Mouse (Mus musculus): Measurements from ENCODE around the gene Pde6g. TPM values are rescaled to one million over a fixed set of nuclear protein-coding genes. Genes with fewer than 3 reads are reported as not detected.
A peak's percentile ranks its signal among the peaks of the same experiment; 100 is the strongest.

Gene Pde6g
- polyA plus RNA-seq, 1 experiment from 2014 or later, result 0.20 TPM

DNA sequence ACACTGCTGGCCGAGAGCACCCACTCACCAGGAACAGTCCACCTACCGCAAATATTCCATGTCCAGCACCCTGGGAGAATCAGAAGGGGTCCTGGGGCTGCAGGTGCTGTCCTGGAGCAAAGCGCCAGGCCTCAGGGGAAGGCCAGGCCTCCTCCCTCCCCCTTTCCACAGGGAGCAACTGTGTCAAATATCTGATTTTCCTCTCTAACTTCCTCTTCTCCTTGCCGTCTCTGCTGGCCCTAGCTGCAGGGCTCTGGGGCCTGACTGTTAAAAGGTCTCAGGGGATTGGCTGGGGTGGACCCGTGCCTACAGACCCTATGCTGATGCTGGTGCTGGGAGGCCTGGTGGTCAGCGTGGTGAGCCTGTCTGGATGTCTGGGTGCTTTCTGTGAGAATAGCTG lies 9.2 kb downstream of the Pde6g start:
- no peak for ATAC-seq (ENCODE audit: low FRiP score, low TSS enrichment)
- Histone ChIP-seq H3K4me3 (ENCODE audit: low read length) (no peak overlapping the region), H3K27ac (ENCODE audit: low read depth, low read length) (no peak overlapping the region), H3K27me3 (ENCODE audit: control insufficient read depth, insufficient read depth, low read length) (no peaks in the 10 kb centered on the region), H3K4me2 (replicated peaks; ENCODE audit: low read depth, low read length) (no peak overlapping the region), H3K9me3 (ENCODE audit: control insufficient read depth, low read length) (no peaks in the 10 kb centered on the region), H3K4me1 (ENCODE audit: control insufficient read depth, insufficient read depth, low read length) (no peaks in the 10 kb centered on the region), H3K36me3 (ENCODE audit: control insufficient read depth, insufficient read depth, low read length) (no peaks in the 10 kb centered on the region), H3K9ac (ENCODE audit: low read depth, low read length) (no peak overlapping the region)
- 76% methylated on average over 6 of the region's 6 CpGs for WGBS

DNA sequence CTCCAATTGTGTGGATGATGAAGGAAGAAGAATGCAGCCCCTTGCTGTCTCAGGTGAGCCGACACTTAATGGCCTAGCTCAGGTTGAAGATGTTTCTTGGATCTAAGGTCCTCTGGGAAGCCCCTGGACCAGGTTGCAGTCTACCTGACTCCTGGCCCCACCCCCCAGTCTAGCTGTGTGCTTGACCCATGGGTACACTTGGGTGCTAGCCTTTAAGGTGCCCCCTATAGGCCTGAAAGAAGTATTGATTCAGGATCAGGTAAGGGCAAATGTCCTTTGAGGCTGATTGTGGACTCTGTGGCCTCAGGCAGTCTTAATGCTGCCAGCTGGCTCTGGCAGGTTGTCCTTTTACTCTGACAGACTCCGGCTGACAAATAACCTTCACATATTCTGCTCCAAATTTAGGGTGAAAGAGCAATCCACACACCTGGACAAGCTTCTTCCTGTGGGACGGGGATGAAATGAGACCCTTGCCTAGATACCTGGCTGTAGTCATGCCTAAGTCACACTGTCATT lies 10.5 kb downstream of the Pde6g start:
- Histone ChIP-seq H3K27me3 (ENCODE audit: control insufficient read depth, insufficient read depth, low read length) (no peaks in the 10 kb centered on the region), H3K27ac (ENCODE audit: low read depth, low read length) (no peak overlapping the region), H3K9ac (ENCODE audit: low read depth, low read length) (no peak overlapping the region), H3K4me3 (ENCODE audit: low read length) (no peak overlapping the region), H3K9me3 (ENCODE audit: control insufficient read depth, low read length) (no peaks in the 10 kb centered on the region), H3K4me2 (replicated peaks; ENCODE audit: low read depth, low read length) (no peak overlapping the region), H3K36me3 (ENCODE audit: control insufficient read depth, insufficient read depth, low read length) (no peaks in the 10 kb centered on the region), H3K4me1 (ENCODE audit: control insufficient read depth, insufficient read depth, low read length) (no peaks in the 10 kb centered on the region)
- WGBS, result 92% methylated on average over 3 of the region's 3 CpGs
- no peak for ATAC-seq (ENCODE audit: low FRiP score, low TSS enrichment)

- no peaks in the 10 kb centered on the region for H3K27me3 ChIP-seq (ENCODE audit: control insufficient read depth, insufficient read depth, low read length)
- ATAC-seq (ENCODE audit: low FRiP score, low TSS enrichment), result no peak
- no peaks in the 10 kb centered on the region for H3K9me3 ChIP-seq (ENCODE audit: control insufficient read depth, low read length)
- H3K9ac ChIP-seq (ENCODE audit: low read depth, low read length), result no peak within 1 kb of the TSS
- no peaks in the 10 kb centered on the region for H3K4me1 ChIP-seq (ENCODE audit: control insufficient read depth, insufficient read depth, low read length)
- no peak within 1 kb of the TSS for H3K4me2 ChIP-seq (replicated peaks; ENCODE audit: low read depth, low read length)
- H3K27ac ChIP-seq (ENCODE audit: low read depth, low read length), result no peak within 1 kb of the TSS
- no peaks in the 10 kb centered on the region for H3K36me3 ChIP-seq (ENCODE audit: control insufficient read depth, insufficient read depth, low read length)
- 86% methylated on average over 3 of the region's 3 CpGs for WGBS
- no peak within 1 kb of the TSS for H3K4me3 ChIP-seq (ENCODE audit: low read length)
These were observed 11.0 kb downstream of the Pde6g start, which contains the start of gene Tspan10 for GRCm38 (mm10) chr11:120442344-120442743. Tspan10 (plus strand) TSS chr11:120442644.

DNA sequence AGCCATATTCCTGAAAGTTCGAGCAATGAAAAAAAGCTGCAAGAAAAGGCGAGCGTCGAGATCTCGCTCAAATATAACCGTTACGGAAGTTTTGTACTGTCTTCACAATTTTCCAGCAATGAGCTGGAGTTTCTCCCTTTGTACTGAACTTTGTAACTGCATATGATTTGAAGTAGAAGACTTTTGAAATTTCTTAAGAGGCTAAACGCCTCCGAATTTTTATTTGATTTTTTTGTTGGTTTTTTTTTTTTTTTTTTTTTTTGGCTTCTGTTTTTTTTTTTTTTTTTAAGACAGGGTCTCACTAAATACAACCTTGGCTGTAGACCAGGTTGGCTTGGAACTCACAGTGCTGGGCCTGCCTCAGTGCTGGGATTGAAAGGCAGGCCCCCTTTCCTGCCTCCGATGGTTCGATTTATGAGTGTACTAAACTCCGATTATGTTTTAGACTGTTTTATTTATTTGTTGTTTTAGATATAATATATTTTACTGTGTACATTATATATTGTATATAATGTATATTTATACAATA lies 15.4 kb downstream of the Pde6g start:
- Histone ChIP-seq H3K9me3 (ENCODE audit: control insufficient read depth, low read length) (no peaks in the 10 kb centered on the region), H3K9ac (ENCODE audit: low read depth, low read length) (peak overlapping the region; percentile 95), H3K27ac (ENCODE audit: low read depth, low read length) (peak overlapping the region; percentile 67; the same call in 1 of the 2 replicates), H3K4me3 (ENCODE audit: low read length) (peak overlapping the region; percentile 98), H3K4me2 (replicated peaks; ENCODE audit: low read depth, low read length) (peak overlapping the region; percentile 68), H3K27me3 (ENCODE audit: control insufficient read depth, insufficient read depth, low read length) (no peaks in the 10 kb centered on the region), H3K4me1 (ENCODE audit: control insufficient read depth, insufficient read depth, low read length) (peaks cover 9% of the 10 kb centered on the region), H3K36me3 (ENCODE audit: control insufficient read depth, insufficient read depth, low read length) (peaks cover 24% of the 10 kb centered on the region)
- WGBS, result 27% methylated on average over 12 of the region's 12 CpGs
- ATAC-seq (ENCODE audit: low FRiP score, low TSS enrichment), result no peak

- peak within 1 kb of the TSS; percentile 95 for H3K9ac ChIP-seq (ENCODE audit: low read depth, low read length)
- H3K4me2 ChIP-seq (replicated peaks; ENCODE audit: low read depth, low read length), result peak within 1 kb of the TSS; percentile 68
- no peaks in the 10 kb centered on the region for H3K9me3 ChIP-seq (ENCODE audit: control insufficient read depth, low read length)
- peak; percentile 90 for ATAC-seq (ENCODE audit: low FRiP score, low TSS enrichment)
- H3K36me3 ChIP-seq (ENCODE audit: control insufficient read depth, insufficient read depth, low read length), result peaks cover 31% of the 10 kb centered on the region
- under 1% methylated on average over 63 of the region's 77 CpGs for WGBS
- peaks cover 9% of the 10 kb centered on the region for H3K4me1 ChIP-seq (ENCODE audit: control insufficient read depth, insufficient read depth, low read length)
- H3K4me3 ChIP-seq (ENCODE audit: low read length), result peak within 1 kb of the TSS; percentile 98
- no peaks in the 10 kb centered on the region for H3K27me3 ChIP-seq (ENCODE audit: control insufficient read depth, insufficient read depth, low read length)
- peak within 1 kb of the TSS; percentile 67; the same call in 1 of the 2 replicates for H3K27ac ChIP-seq (ENCODE audit: low read depth, low read length)
These were observed 16.0 kb downstream of the Pde6g start, which contains the start of gene Nploc4 for GRCm38 (mm10) chr11:120437152-120437856. Nploc4 (minus strand) TSS chr11:120437708.

- Histone ChIP-seq H3K27me3 (ENCODE audit: control insufficient read depth, insufficient read depth, low read length) (no peaks in the 10 kb centered on the region), H3K4me1 (ENCODE audit: control insufficient read depth, insufficient read depth, low read length) (peaks cover 16% of the 10 kb centered on the region; the same call in 1 of the 2 replicates), H3K9me3 (ENCODE audit: control insufficient read depth, low read length) (no peaks in the 10 kb centered on the region), H3K4me2 (replicated peaks; ENCODE audit: low read depth, low read length) (no peak overlapping the region), H3K36me3 (ENCODE audit: control insufficient read depth, insufficient read depth, low read length) (peaks cover 71% of the 10 kb centered on the region), H3K27ac (ENCODE audit: low read depth, low read length) (no peak overlapping the region), H3K9ac (ENCODE audit: low read depth, low read length) (no peak overlapping the region), H3K4me3 (ENCODE audit: low read length) (no peak overlapping the region)
- no peak for ATAC-seq (ENCODE audit: low FRiP score, low TSS enrichment)
- 89% methylated on average over 3 of the region's 3 CpGs for WGBS
These were observed 26.6 kb downstream of the Pde6g start for GRCm38 (mm10) chr11:120426727-120427126.

DNA sequence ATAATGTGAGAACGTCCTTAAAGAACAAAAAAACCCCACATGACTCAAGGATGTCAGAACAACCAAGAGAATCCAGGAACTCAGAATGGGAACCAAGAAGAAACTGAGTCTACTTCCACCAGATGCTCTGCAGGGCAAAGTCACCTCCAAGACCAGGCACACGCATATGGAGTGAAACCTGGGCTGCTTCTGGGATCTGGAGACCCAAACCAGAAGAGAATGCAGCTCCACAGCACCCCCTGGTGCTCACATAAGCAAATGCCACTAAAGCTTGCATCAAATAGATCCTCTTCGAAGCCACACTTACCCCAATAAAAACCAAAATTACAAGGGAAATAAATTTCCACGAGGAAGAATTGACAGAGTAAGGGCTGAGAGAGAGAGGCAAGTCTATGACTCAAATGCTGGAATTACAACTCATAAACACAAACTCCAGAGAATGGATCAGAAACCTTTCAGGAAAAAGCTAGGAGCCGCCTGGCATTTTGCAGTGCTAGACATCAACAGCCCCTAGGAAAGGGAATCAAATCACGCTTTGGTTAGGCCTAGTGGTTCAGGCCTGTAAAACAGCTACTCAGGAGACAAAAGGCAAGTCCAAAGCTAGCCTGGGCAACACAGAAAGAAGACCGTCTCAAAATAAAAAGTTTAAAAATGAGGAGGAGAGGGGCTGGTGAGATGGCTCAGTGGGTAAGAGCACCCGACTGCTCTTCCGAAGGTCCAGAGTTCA lies 29.6 kb downstream of the Pde6g start:
- no peak overlapping the region for H3K9ac ChIP-seq (ENCODE audit: low read depth, low read length)
- H3K27ac ChIP-seq (ENCODE audit: low read depth, low read length), result peak overlapping the region; percentile 72; the same call in 1 of the 2 replicates
- peaks cover 72% of the 10 kb centered on the region for H3K36me3 ChIP-seq (ENCODE audit: control insufficient read depth, insufficient read depth, low read length)
- ATAC-seq (ENCODE audit: low FRiP score, low TSS enrichment), result no peak
- no peak overlapping the region for H3K4me2 ChIP-seq (replicated peaks; ENCODE audit: low read depth, low read length)
- H3K4me1 ChIP-seq (ENCODE audit: control insufficient read depth, insufficient read depth, low read length), result peaks cover 21% of the 10 kb centered on the region; the same call in 1 of the 2 replicates
- 51% methylated on average over 9 of the region's 9 CpGs for WGBS
- no peaks in the 10 kb centered on the region for H3K9me3 ChIP-seq (ENCODE audit: control insufficient read depth, low read length)
- no peaks in the 10 kb centered on the region for H3K27me3 ChIP-seq (ENCODE audit: control insufficient read depth, insufficient read depth, low read length)
- H3K4me3 ChIP-seq (ENCODE audit: low read length), result no peak overlapping the region

DNA sequence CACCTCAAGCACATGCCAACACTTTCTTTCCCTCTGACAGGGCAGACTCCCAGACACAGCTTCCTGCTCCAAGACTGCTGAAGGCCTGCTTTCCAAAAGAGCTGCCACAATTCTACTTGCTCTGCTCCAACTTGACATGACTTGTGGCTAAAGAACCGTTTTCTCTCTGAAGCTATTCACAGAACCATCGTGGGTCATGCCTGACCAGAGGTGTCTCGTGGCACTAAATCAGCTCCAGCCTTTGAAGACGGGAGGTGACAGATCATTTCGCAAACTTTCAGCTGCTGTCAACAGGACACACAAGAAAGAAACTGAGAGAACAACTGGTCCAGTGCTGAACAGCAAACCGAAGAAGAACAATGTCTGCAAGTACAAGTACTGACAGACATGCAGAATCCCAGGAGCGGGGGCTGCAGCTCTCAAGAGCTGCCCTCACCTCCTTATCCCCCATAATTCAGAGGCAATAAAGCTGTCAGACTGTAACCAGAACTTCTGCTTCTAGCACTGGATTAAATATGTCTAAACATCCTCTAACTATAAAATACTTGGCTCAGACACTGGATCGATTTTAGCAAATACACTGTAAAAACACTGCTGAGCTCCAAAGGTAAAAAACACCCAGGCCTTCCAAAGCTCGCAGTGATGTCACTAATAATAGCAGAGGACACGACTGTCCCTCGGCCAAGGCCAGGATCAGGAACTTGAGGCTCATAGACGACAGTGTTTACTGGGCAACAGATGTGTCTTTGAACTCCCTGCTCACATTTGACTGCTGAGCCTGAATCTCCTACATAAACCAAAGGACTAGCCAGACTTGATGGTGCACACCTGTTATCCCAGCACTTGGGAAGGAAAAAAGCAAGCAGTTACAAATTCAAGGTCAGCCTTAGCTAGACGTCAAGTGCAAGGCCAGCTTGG lies 30.4 kb downstream of the Pde6g start:
- Histone ChIP-seq H3K4me1 (ENCODE audit: control insufficient read depth, insufficient read depth, low read length) (peaks cover 21% of the 10 kb centered on the region; the same call in 1 of the 2 replicates), H3K36me3 (ENCODE audit: control insufficient read depth, insufficient read depth, low read length) (peaks cover 72% of the 10 kb centered on the region), H3K9ac (ENCODE audit: low read depth, low read length) (no peak overlapping the region), H3K27me3 (ENCODE audit: control insufficient read depth, insufficient read depth, low read length) (no peaks in the 10 kb centered on the region), H3K4me3 (ENCODE audit: low read length) (no peak overlapping the region), H3K9me3 (ENCODE audit: control insufficient read depth, low read length) (no peaks in the 10 kb centered on the region), H3K4me2 (replicated peaks; ENCODE audit: low read depth, low read length) (no peak overlapping the region), H3K27ac (ENCODE audit: low read depth, low read length) (peak overlapping the region; percentile 72; the same call in 1 of the 2 replicates)
- ATAC-seq (ENCODE audit: low FRiP score, low TSS enrichment), result peak; percentile 83
- 26% methylated on average over 13 of the region's 13 CpGs for WGBS
